Mouse (Mus musculus): ENCODE results near the gene Wdr82. TPM values are rescaled to one million over a fixed set of nuclear protein-coding genes. Genes with fewer than 3 reads are reported as not detected.
A peak's percentile ranks its signal among the peaks of the same experiment; 100 is the strongest.

Gene Wdr82
- polyA plus RNA-seq, 1 experiment from 2014 or later: 38.1 TPM

- Histone ChIP-seq H3K4me2 (no peak overlapping the region), H3K27me3 (no peaks in the 10 kb centered on the region), H3K4me1 (no peaks in the 10 kb centered on the region), H3K4me3 (replicated peaks) (no peak overlapping the region), H3K9ac (no peak overlapping the region), H3K27ac (no peak overlapping the region), H3K36me3 (replicated peaks) (peaks cover 93% of the 10 kb centered on the region), H3K9me3 (no peaks in the 10 kb centered on the region)
- no peak for ATAC-seq (ENCODE audit: low FRiP score)
- 95% methylated on average over 5 of the region's 5 CpGs for WGBS
Observed at GRCm38 (mm10) chr9:106183996-106184395, 13.3 kb downstream of the Wdr82 start.

GRCm38 (mm10) chr9:106191355-106191754 lies 20.6 kb downstream of the Wdr82 start:
- H3K4me1 ChIP-seq: no peaks in the 10 kb centered on the region; the same call in 1 of the 2 replicates
- H3K4me3 ChIP-seq (replicated peaks): no peak overlapping the region
- H3K4me2 ChIP-seq: no peak overlapping the region
- no peak overlapping the region for H3K9ac ChIP-seq
- 94% methylated on average over 1 of the region's 1 CpGs for WGBS
- H3K27me3 ChIP-seq: no peaks in the 10 kb centered on the region
- no peak overlapping the region for H3K27ac ChIP-seq
- H3K9me3 ChIP-seq: no peaks in the 10 kb centered on the region
- H3K36me3 ChIP-seq (replicated peaks): peaks cover 81% of the 10 kb centered on the region
- no peak for ATAC-seq (ENCODE audit: low FRiP score)

- Histone ChIP-seq H3K4me1 (no peaks in the 10 kb centered on the region; the same call in 1 of the 2 replicates), H3K9me3 (no peaks in the 10 kb centered on the region), H3K27ac (no peak overlapping the region), H3K4me2 (no peak overlapping the region), H3K4me3 (replicated peaks) (no peak overlapping the region), H3K27me3 (no peaks in the 10 kb centered on the region), H3K9ac (no peak overlapping the region), H3K36me3 (replicated peaks) (peaks cover 79% of the 10 kb centered on the region)
- no peak for ATAC-seq (ENCODE audit: low FRiP score)
- 95% methylated on average over 8 of the region's 8 CpGs for WGBS
Observed at GRCm38 (mm10) chr9:106192024-106192423, 21.3 kb downstream of the Wdr82 start.

GRCm38 (mm10) chr9:106192998-106193397 lies 22.3 kb downstream of the Wdr82 start:
- 94% methylated on average over 1 of the region's 1 CpGs for WGBS
- Histone ChIP-seq H3K4me1 (peaks cover 6% of the 10 kb centered on the region), H3K9ac (no peak overlapping the region), H3K27me3 (0 out of 2 replicates have a peak, but pooled peaks cover 2% of the 10 kb centered on the region), H3K27ac (no peak overlapping the region), H3K4me2 (no peak overlapping the region), H3K4me3 (replicated peaks) (no peak overlapping the region), H3K9me3 (no peaks in the 10 kb centered on the region), H3K36me3 (replicated peaks) (peaks cover 69% of the 10 kb centered on the region)
- ATAC-seq (ENCODE audit: low FRiP score): no peak

GRCm38 (mm10) chr9:106193930-106194807 lies 23.4 kb downstream of the Wdr82 start:
- no peak overlapping the region for H3K4me3 ChIP-seq (replicated peaks)
- 93% methylated on average over 8 of the region's 8 CpGs for WGBS
- peaks cover 57% of the 10 kb centered on the region for H3K36me3 ChIP-seq (replicated peaks)
- no peak overlapping the region for H3K4me2 ChIP-seq
- H3K9me3 ChIP-seq: no peaks in the 10 kb centered on the region
- H3K27me3 ChIP-seq: 0 out of 2 replicates have a peak, but pooled peaks cover 2% of the 10 kb centered on the region
- no peak for ATAC-seq (ENCODE audit: low FRiP score)
- H3K27ac ChIP-seq: 0 out of 2 replicates have a peak overlapping the region, but pooled peaks have one; percentile 19
- H3K9ac ChIP-seq: no peak overlapping the region
- H3K4me1 ChIP-seq: peaks cover 17% of the 10 kb centered on the region

DNA sequence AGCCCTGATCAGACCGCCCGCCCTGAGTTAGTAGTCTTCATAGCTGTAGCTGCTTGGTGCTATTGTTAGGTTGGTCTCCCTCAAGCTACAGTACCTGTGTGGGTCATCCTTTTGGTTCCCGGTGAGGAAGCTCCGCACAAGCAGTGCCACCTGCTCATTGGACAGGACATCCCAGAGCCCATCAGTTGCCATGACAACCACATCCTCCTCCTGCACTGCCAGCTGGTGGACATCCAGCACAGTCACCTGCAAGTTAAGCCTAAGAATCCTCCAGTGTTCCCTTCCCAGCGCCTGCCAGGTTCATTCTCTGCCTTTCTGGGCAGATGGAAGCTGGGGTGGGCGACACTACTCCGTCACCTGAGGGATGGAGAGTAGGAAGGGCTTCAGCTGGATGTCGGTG lies 25.0 kb downstream of the Wdr82 start:
- no peak overlapping the region for H3K4me2 ChIP-seq
- H3K27me3 ChIP-seq: 0 out of 2 replicates have a peak, but pooled peaks cover 2% of the 10 kb centered on the region
- no peaks in the 10 kb centered on the region for H3K9me3 ChIP-seq
- no peak overlapping the region for H3K9ac ChIP-seq
- H3K36me3 ChIP-seq (replicated peaks): peaks cover 42% of the 10 kb centered on the region
- no peak for ATAC-seq (ENCODE audit: low FRiP score)
- H3K27ac ChIP-seq: no peak overlapping the region
- WGBS: 83% methylated on average over 8 of the region's 8 CpGs
- H3K4me3 ChIP-seq (replicated peaks): no peak overlapping the region
- H3K4me1 ChIP-seq: peaks cover 23% of the 10 kb centered on the region

DNA sequence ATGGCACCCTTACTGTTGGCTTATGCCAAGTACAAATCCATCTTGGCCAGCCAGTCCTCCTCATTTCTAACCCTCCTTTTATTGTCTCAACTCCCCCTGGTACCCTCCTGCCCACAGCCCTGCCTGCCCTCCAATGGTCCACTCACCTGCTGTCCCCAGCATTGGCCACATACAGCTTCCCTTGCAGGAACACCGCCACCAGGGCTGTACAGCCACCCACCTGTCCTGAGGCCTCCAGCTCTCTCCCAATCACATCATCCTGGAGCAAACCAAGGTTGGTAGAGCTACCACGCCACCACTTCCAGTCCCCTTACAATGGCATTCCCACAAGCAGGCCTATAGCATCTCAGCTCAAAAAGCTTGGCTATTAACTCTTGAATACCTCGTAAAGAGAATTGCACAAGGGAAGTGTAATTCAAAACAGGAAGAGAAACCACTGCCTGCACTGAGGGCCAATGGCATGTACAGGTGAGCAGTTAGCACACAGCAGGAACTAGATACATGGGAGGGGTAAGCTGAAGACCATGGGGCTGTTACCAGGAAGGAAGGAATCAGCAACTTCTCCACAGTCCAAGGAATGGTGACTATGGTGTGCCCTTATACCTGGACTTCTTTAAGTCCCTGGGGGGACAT lies 26.5 kb downstream of the Wdr82 start:
- WGBS: 89% methylated on average over 3 of the region's 3 CpGs
- no peak overlapping the region for H3K9ac ChIP-seq
- H3K4me3 ChIP-seq (replicated peaks): no peak overlapping the region
- H3K27ac ChIP-seq: no peak overlapping the region
- H3K4me2 ChIP-seq: no peak overlapping the region
- H3K27me3 ChIP-seq: 0 out of 2 replicates have a peak, but pooled peaks cover 7% of the 10 kb centered on the region
- H3K4me1 ChIP-seq: peaks cover 25% of the 10 kb centered on the region
- no peaks in the 10 kb centered on the region for H3K9me3 ChIP-seq
- no peak for ATAC-seq (ENCODE audit: low FRiP score)
- H3K36me3 ChIP-seq (replicated peaks): peaks cover 28% of the 10 kb centered on the region

GRCm38 (mm10) chr9:106197732-106198131 lies 27.0 kb downstream of the Wdr82 start:
- peaks cover 27% of the 10 kb centered on the region for H3K4me1 ChIP-seq
- 93% methylated on average over 9 of the region's 9 CpGs for WGBS
- H3K9ac ChIP-seq: no peak overlapping the region
- ATAC-seq (ENCODE audit: low FRiP score): no peak
- H3K27ac ChIP-seq: no peak overlapping the region
- H3K36me3 ChIP-seq (replicated peaks): peaks cover 23% of the 10 kb centered on the region
- no peaks in the 10 kb centered on the region for H3K9me3 ChIP-seq
- H3K27me3 ChIP-seq: 0 out of 2 replicates have a peak, but pooled peaks cover 7% of the 10 kb centered on the region
- H3K4me2 ChIP-seq: no peak overlapping the region
- H3K4me3 ChIP-seq (replicated peaks): 0 out of 2 replicates have a peak overlapping the region, but pooled peaks have one; percentile 8

DNA sequence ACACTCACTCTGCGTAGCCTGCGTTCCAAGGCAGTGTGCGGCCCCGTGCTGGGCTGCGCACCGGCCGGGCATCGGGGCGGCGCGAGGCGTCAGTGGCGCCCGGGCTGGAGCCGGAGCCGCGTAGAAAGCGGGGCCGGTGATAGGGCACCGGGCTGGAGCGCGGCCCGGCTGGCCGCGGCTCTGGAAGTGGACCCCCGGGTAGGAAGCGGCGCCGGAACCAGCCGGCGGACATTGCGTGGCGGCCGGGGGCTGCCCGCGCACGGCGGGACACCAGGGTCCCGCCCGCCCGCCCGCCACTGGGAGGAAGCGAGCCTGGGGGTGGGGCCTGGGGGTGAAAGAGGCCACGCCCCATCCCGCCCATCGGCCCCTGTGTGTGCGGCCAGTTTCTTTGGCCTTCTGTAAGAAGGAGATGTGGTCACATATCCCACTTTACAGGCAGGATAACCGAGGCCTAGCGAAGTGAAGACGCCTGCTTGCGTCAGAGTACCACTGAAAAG lies 28.3 kb downstream of the Wdr82 start:
- Histone ChIP-seq H3K9ac (peak overlapping the region; percentile 75), H3K27ac (no peak overlapping the region), H3K27me3 (0 out of 2 replicates have a peak, but pooled peaks cover 7% of the 10 kb centered on the region), H3K4me3 (replicated peaks) (peak overlapping the region; percentile 73), H3K4me2 (peak overlapping the region; percentile 75), H3K9me3 (no peaks in the 10 kb centered on the region), H3K4me1 (peaks cover 36% of the 10 kb centered on the region), H3K36me3 (replicated peaks) (peaks cover 16% of the 10 kb centered on the region)
- peak; percentile 63 for ATAC-seq (ENCODE audit: low FRiP score)
- WGBS: under 1% methylated on average over 49 of the region's 51 CpGs

DNA sequence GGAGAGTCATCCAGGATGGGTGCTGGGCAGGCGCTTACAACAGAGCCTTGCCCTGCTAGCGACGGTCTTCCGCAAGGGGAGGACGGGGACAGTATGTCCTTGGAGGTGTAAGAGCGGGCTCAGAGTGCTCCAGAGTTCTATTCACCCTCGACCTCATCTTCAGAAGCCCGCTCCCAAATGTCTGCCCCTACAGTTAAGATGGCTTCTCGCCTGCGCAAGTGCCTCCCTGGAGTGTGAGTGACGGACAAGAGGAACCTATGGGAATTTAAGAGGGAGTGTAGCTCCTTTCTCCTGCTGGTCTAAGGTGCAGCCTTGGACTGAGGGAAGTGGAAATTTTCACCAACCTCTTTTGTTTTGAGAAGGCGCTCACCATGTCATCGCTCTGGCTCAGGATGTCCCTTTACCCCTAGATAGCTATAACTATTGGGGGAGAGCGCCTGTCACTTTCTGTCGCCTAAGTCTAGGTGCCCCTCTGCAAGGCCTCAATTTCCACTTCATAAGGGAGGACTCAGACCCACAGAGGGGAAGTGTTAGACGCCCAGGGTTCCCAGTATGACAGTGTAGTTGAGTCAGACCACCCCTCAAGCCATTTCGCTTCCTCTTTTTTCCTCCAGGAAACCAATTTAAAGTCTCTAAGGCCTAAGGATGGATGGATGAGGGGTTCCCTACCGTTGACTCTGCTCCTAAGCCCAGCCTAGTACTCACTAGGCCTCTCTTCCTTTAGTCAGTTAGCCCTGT lies 29.0 kb downstream of the Wdr82 start, which contains the start of gene Ppm1m:
TSS of gene Ppm1m (minus strand) at position 212 of the 738 bp plus-strand sequence.
- Histone ChIP-seq H3K4me1 (peaks cover 42% of the 10 kb centered on the region), H3K36me3 (replicated peaks) (peaks cover 10% of the 10 kb centered on the region), H3K9me3 (no peaks in the 10 kb centered on the region), H3K27me3 (0 out of 2 replicates have a peak, but pooled peaks cover 7% of the 10 kb centered on the region), H3K4me3 (replicated peaks) (peak within 1 kb of the TSS; percentile 73), H3K27ac (no peak within 1 kb of the TSS), H3K9ac (peak within 1 kb of the TSS; percentile 75), H3K4me2 (peak within 1 kb of the TSS; percentile 75)
- 43% methylated on average over 18 of the region's 18 CpGs for WGBS
- ATAC-seq (ENCODE audit: low FRiP score): peak; percentile 0; the same call in 1 of the 2 replicates

DNA sequence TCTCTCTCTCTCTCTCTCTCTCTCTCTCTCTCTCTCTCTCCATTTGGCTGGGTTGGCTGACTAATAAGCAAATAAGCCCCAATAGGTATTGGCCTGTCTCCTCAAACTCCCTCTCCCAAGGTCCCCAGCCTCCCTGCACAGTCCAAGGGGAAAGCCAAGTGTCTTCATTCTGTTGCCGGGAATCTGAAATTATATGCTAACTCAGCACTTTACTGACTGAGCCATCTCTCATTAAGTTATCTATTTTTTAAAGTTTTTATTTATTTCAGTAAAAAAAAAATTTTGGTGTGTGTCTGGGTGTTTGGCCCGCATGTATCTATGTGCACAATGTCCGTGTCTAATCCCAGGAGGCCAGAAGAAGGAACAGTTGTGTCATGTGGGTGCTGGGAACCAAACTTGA lies 31.2 kb downstream of the Wdr82 start:
- no peak overlapping the region for H3K4me3 ChIP-seq (replicated peaks)
- no peak overlapping the region for H3K27ac ChIP-seq
- H3K4me2 ChIP-seq: peak overlapping the region; percentile 69
- no peaks in the 10 kb centered on the region for H3K9me3 ChIP-seq
- WGBS: 85% methylated on average over 3 of the region's 3 CpGs
- no peaks in the 10 kb centered on the region for H3K36me3 ChIP-seq (replicated peaks)
- 0 out of 2 replicates have a peak, but pooled peaks cover 7% of the 10 kb centered on the region for H3K27me3 ChIP-seq
- no peak overlapping the region for H3K9ac ChIP-seq
- no peak for ATAC-seq (ENCODE audit: low FRiP score)
- peaks cover 55% of the 10 kb centered on the region for H3K4me1 ChIP-seq

Data from forebrain, embryonic 12.5 days (tissue).